Mouse (Mus musculus) ovary, postnatal 36 days (tissue): ENCODE data around the gene Gm853.
"Not testable (repeated sequence)": the region's sequence is repeated elsewhere in the genome, so short reads cannot be mapped to it uniquely, and the experiment has no call there.

Experiments
- DNase-seq: peaks from one replicate; pipeline ENCODE4 v3.0.0; 2022; ENCODE audit warnings: low spot score, mixed read lengths

Gene Gm853

GRCm38 (mm10) chr4:130222179-130222578 lies at the start of gene Gm853:
Gene Gm853 (minus strand): TSS chr4:130222401.
- DNase-seq, result no peak

- no peak for DNase-seq
Observed at GRCm38 (mm10) chr4:130270611-130271347, 48.6 kb upstream of the Gm853 start.

- no peak for DNase-seq
Observed at GRCm38 (mm10) chr4:130270089-130270488, 47.9 kb upstream of the Gm853 start.

GRCm38 (mm10) chr4:130268736-130269135 lies 46.5 kb upstream of the Gm853 start:
- no peak for DNase-seq

- DNase-seq, result peak; percentile 25
Observed at GRCm38 (mm10) chr4:130267069-130267468, 44.9 kb upstream of the Gm853 start.

GRCm38 (mm10) chr4:130266601-130267000 lies 44.4 kb upstream of the Gm853 start:
- no peak for DNase-seq

GRCm38 (mm10) chr4:130264698-130265349 lies 42.6 kb upstream of the Gm853 start:
- peak; percentile 66 for DNase-seq

- no peak for DNase-seq
Observed at GRCm38 (mm10) chr4:130264131-130264530, 41.9 kb upstream of the Gm853 start.

- no peak for DNase-seq
Observed at GRCm38 (mm10) chr4:130260406-130260805, 38.2 kb upstream of the Gm853 start.

- DNase-seq, result peak; percentile 72
Observed at GRCm38 (mm10) chr4:130252441-130253157, 30.4 kb upstream of the Gm853 start.

GRCm38 (mm10) chr4:130251763-130252162 lies 29.6 kb upstream of the Gm853 start:
- no peak for DNase-seq

GRCm38 (mm10) chr4:130251172-130251705 lies 29.0 kb upstream of the Gm853 start:
- DNase-seq, result no peak

- no peak for DNase-seq
Observed at GRCm38 (mm10) chr4:130248636-130249035, 26.4 kb upstream of the Gm853 start.

- peak; percentile 60 for DNase-seq
Observed at GRCm38 (mm10) chr4:130246132-130246531, 23.9 kb upstream of the Gm853 start.

GRCm38 (mm10) chr4:130244749-130245148 lies 22.5 kb upstream of the Gm853 start:
- no peak for DNase-seq

GRCm38 (mm10) chr4:130243621-130244020 lies 21.4 kb upstream of the Gm853 start:
- DNase-seq, result not testable (repeated sequence)

GRCm38 (mm10) chr4:130242956-130243355 lies 20.8 kb upstream of the Gm853 start:
- DNase-seq, result no peak

- no peak for DNase-seq
Observed at GRCm38 (mm10) chr4:130240695-130241094, 18.5 kb upstream of the Gm853 start.

GRCm38 (mm10) chr4:130237607-130238006 lies 15.4 kb upstream of the Gm853 start:
- no peak for DNase-seq

GRCm38 (mm10) chr4:130236361-130236760 lies 14.2 kb upstream of the Gm853 start:
- no peak for DNase-seq

- no peak for DNase-seq
Observed at GRCm38 (mm10) chr4:130224071-130224470, 1.9 kb upstream of the Gm853 start.

GRCm38 (mm10) chr4:130220176-130220575 lies 2.0 kb downstream of the Gm853 start:
- DNase-seq, result no peak

- DNase-seq, result no peak
Observed at GRCm38 (mm10) chr4:130215392-130215791, 6.8 kb downstream of the Gm853 start.
